Mouse (Mus musculus) liver, adult 2 months (tissue): ENCODE data around the gene Tmem109.

ENCODE experiments used
- CTCF ChIP-seq: fragments of 200-500 bp; IDR thresholded peaks from 2 replicates; pipeline ENCODE4 v1.5.1; 2011; ENCODE audit warnings: low read depth, low read length, control low read depth
- POLR2A ChIP-seq: fragments of 200-500 bp; IDR thresholded peaks from 2 replicates; pipeline ENCODE4 v1.6.1; 2011; ENCODE audit warnings: low read length, control low read depth; ENCODE audit not compliant: insufficient read depth; ENCODE audit errors: extremely low read depth

DNA sequence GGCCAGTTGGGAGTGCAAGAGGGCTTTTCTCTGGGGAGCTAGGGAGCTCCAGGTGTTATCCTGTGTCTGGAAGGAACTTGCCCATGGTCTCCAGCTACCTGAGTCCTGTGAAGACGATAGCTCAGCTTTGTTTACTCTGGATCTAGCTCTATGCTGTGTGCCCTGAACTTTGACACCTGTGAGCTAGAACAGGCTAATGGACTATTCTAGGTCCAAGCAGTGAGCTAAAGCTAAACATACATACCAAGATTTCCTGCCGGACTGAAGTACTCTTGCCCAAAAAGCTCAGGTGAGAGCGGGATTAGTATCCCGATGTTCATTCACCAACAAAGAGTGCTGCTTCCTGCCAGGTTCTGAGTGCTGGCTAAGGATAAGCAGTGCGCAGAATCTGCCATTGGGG lies 22.7 kb upstream of the Tmem109 start:
- no peak for TF ChIP-seq CTCF
- TF ChIP-seq POLR2A, result no peak
